Mouse (Mus musculus): ENCODE data around the gene Gm7233.
"Not testable (repeated sequence)": the region's sequence is repeated elsewhere in the genome, so short reads cannot be mapped to it uniquely, and the experiment has no call there.

Gene Gm7233

GRCm38 (mm10) chr14:43179567-43179966, at the start of gene Gm7233:
Gene Gm7233 (plus strand): TSS chr14:43179867.
- DNase-seq (ENCODE audit: low spot score in 2 of 2), result not testable (repeated sequence)

GRCm38 (mm10) chr14:43167189-43167588, 12.5 kb upstream of the Gm7233 start:
- DNase-seq (ENCODE audit: low spot score in 2 of 2), result not testable (repeated sequence)

GRCm38 (mm10) chr14:43167942-43168341, 11.7 kb upstream of the Gm7233 start:
- not testable (repeated sequence) for DNase-seq (ENCODE audit: low spot score in 2 of 2)

DNA sequence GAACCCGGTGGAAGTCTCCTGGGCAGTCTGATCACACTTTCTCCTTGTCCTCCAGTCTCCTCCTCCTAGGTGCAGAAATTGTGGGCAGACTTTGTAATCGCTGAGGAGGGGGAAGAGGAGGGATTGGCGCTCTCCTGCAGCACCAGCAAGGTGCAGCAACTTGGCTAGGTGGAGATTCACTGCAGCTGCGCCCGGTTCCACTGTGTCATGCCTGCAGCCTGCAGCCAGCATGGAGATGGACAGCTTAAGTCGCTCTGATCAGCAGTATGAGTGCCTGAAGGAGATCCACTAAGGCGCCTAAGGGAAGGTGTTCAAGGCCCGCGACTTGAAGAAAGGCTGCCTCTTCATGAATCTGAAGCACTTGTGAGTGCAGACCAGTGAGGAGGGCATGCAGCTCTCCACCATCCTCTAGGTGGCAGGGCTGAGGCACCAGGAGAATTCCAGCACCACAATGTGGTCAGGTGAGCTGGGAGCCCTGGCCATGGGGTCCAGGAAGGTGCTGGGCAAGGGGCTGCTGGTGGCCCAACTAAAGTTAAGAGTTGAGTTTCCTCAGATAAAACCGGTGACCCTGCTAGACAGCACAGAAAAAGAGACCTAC, 11.0 kb upstream of the Gm7233 start:
- DNase-seq (ENCODE audit: low spot score in 2 of 2), result not testable (repeated sequence)

DNA sequence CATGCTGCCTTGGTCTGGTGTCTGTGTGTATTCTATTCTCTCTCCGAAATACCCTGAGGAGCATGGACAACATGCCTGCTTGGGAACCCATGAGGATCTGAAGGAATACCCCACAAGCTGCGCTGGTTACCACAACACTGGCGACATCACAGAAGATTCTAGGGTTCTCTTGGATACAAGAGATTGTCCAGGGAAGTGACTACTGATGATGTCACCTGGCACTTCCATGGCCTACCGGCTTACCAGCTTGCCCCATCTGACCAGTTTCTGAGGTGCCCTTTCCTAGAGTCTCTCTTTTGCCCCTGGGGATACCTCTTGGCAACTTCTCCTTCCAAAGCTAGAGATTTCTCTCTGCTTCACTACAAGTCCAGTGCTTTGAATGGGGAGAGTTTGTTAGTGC, 55.5 kb downstream of the Gm7233 start, which contains the start of gene Gm8122:
TSS of gene Gm8122 (minus strand) at position 101 of the 400 bp plus-strand sequence.
- DNase-seq (ENCODE audit: low spot score in 2 of 2), result not testable (repeated sequence)
